Mouse (Mus musculus): ENCODE results near the gene Eps8.
A peak's percentile ranks its signal among the peaks of the same experiment; 100 is the strongest.

The Eps8 gene

GRCm38 (mm10) chr6:137664936-137665335 is 10.3 kb upstream of the Eps8 start:
- DNase-seq (ENCODE audit: low spot score in 2 of 2), result no peak

DNA sequence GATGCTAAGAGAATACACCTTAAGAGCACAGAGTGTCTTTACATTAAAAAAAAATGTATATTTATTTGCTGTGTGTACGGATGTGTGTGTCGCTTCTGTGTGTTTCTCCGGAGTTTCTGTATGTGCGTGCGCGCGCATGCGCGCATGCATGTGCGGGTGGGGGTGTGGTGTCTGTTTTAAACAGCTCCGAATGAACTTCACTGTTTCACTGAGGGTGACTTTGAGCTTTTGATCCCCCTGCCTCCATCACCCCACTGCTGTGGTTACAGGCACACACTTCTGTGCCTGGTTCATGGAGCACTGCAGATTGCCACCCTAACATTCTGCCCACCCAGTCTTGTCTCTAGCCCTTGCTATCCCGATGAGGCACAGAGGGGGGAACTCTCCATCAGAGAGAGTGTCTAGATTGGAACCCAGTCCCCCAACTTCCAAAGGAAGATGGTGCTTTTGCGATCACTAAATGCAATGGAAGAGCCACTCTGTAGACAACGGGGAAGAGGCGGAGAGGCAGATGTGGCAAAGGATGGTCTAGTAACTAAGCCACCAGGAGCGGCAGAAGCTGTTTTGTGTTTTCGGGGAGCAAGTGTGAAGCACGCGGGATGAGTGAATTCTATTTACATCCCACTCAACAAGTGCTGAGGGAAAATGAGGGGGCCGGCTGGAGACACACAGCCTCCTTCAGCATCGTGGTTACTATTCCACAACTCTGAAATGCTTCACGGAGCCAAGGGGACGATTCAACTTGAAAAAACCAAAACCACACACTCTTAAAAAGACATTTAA is 7.1 kb upstream of the Eps8 start:
- DNase-seq (ENCODE audit: low spot score in 2 of 2), result peak; percentile 44 to 46

GRCm38 (mm10) chr6:137658426-137659088 is 3.9 kb upstream of the Eps8 start:
- no peak for DNase-seq (ENCODE audit: low spot score in 2 of 2)

- DNase-seq (ENCODE audit: low spot score in 2 of 2), result no peak
These were observed 2.5 kb upstream of the Eps8 start for GRCm38 (mm10) chr6:137657203-137657602.

DNA sequence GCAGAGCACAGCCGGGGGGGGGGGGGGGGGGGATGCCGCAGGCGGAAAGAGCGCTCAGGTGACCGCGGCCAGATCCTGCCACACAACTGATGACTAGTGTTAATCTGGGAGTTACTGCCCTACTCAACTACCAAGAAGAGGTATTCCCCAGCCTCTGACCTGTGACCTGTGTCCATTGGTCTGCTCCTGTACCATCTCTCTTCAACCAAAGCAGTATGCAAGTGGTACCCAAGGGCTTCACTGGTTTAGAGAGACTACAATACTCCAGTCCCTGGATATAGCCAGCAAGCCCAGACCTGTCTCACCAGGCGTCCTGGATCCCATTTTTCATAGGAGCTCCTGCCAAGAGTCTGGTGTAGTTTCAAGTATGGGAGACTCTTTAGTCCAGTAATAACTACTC is 5.1 kb downstream of the Eps8 start:
- DNase-seq (ENCODE audit: low spot score in 2 of 2), result no peak

GRCm38 (mm10) chr6:137649068-137649480 is 5.6 kb downstream of the Eps8 start:
- DNase-seq (ENCODE audit: low spot score in 2 of 2), result peak; percentile 71 to 79

DNA sequence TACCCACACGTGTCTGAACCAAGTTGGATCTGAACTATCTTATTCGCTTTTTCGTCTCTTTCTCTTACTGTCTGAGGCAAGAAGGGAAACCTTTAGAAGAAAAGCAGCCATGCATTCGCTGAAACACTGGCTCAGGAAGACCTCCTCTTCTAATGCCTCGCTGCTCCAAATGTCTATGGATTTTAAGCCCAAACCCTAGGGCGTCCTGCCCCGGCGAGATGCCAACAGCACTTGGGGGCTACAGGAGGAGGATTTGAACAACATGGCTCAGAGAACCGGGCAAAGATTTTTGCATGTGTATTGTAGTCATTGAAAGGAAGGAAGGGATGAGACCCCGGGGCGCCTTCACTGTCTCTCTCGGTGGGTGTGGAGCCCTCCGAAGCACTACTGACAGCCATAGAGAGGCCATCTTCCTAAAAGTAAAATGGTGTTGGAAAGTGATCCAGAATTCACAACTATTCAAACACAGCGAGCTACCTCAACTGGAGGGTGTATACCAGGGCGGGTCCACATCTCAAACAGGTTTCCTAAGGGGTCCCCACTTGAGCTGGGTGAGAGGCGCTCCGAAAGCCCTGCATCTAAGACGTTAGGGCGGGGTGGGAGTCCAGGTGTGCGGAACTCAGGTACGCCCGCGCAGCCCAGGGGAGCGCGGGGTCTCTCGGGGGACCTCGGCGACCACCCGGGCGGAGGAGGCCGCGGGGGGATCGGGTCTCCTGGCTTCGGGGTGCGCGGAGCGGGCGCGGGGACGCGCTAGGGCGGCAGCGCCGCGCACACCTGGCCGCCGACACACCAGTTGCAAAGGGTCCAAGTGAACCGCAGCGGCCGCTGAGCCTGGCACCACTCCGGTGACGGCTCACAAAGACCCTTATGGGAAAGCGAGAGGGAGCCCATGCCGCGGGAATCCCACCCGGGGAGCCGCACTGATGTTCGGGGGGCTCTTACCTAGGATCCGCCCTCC is 6.3 kb downstream of the Eps8 start:
- no peak for DNase-seq (ENCODE audit: low spot score in 2 of 2)

DNA sequence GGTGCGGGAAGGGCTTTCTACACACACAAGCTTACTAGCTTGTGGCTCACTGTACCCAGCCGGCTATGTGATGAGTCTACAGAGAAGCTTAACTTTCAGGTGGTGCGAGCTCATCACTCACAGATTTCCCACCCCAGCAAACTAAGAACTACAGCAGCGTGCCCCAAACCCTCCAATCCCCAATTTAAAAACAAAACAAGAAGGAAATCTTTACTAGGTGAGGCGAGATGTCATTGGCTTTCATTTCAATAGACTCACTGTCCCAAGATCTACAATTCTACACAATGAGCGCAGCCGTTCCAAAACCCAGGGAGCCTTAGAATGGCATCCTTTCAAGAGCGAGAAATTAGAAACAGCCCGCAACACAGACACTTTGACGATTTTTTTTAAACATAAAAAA is 7.0 kb downstream of the Eps8 start:
- DNase-seq (ENCODE audit: low spot score in 2 of 2), result no peak

GRCm38 (mm10) chr6:137646726-137647125 is 8.0 kb downstream of the Eps8 start:
- DNase-seq (ENCODE audit: low spot score in 2 of 2), result no peak

GRCm38 (mm10) chr6:137644893-137645292 is 9.8 kb downstream of the Eps8 start:
- DNase-seq (ENCODE audit: low spot score in 2 of 2), result no peak

DNA sequence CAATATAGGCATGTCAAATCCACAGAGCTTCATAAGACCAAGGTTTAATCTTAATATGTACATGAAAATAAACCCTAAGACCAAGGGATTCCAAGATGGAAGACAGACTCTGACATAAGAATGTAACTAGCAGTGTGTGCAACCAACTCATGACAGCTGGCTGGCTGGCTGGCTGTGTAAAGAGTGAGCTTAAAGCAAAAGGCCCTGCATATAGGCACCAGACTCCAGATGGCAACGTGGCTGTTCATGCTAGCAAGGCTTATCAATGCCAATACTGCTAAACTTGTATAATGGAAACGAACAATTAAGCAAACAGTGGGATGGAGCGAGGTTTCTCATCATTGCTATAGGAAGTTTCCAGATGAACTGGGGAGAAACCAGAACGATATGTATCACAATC is 10.9 kb downstream of the Eps8 start:
- DNase-seq (ENCODE audit: low spot score in 2 of 2), result no peak

GRCm38 (mm10) chr6:137641642-137642041 is 13.0 kb downstream of the Eps8 start:
- no peak for DNase-seq (ENCODE audit: low spot score in 2 of 2)

DNA sequence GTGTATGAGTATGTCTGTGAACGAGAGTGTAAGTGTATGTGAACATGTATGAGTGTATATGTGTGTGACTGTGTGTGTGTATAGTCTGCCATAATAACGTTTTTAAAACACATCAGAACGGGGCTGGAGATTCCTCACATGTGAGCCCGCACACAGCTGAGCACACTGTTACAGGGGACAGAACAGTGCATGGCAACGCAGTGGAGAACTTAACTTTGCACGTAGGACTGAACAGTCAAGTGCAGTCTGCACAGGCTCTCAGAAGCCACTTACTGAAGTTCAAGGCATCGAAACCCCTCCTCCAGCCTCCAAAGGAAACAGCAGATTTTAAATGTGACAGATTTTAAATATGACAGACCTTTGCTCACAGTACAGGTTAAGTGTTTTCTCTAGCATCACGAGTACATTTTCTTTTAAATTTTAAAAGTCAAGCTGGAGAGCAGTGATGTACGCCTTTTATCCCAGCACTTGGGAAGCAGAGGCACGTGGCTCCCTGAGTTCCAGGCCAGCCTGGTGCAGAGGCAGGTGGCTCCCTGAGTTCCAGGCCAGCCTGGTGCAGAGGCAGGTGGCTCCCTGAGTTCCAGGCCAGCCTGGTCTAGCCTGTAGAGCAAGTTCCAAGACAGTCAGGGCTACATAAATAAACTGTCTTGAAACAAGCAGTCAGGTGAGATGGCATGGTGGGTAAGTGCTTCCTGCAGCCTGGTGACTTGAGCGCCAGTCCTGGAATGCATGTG is 15.7 kb downstream of the Eps8 start:
- no peak for DNase-seq (ENCODE audit: low spot score in 2 of 2)

DNA sequence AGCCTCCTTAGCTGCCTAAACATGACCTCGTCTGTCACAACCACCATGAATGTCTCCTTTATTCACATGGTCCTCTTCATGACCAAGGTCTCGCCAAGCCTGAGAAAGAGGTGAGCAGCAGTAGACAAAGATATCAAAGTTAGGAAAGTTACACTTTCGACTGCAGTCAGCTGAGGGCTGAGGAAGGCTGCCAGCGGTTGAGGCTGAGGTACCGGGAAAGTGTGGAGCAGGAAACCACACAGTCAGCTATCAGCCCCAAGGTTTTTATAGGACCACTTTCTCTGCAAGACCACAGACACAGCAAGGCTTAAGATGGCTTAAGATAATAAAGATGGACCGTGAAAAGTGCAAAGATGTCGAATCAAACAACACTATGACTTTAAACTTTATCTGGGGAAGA is 17.2 kb downstream of the Eps8 start:
- no peak for DNase-seq (ENCODE audit: low spot score in 2 of 2)

GRCm38 (mm10) chr6:137636131-137636530 is 18.5 kb downstream of the Eps8 start:
- no peak for DNase-seq (ENCODE audit: low spot score in 2 of 2)

GRCm38 (mm10) chr6:137633626-137634025 is 21.1 kb downstream of the Eps8 start:
- DNase-seq (ENCODE audit: low spot score in 2 of 2), result no peak

- DNase-seq (ENCODE audit: low spot score in 2 of 2), result no peak
These were observed 21.6 kb downstream of the Eps8 start for GRCm38 (mm10) chr6:137633121-137633520.

- DNase-seq (ENCODE audit: low spot score in 2 of 2), result no peak
These were observed 24.3 kb downstream of the Eps8 start for GRCm38 (mm10) chr6:137630387-137630786.

GRCm38 (mm10) chr6:137629603-137630231 is 25.0 kb downstream of the Eps8 start:
- DNase-seq (ENCODE audit: low spot score in 2 of 2), result no peak

DNA sequence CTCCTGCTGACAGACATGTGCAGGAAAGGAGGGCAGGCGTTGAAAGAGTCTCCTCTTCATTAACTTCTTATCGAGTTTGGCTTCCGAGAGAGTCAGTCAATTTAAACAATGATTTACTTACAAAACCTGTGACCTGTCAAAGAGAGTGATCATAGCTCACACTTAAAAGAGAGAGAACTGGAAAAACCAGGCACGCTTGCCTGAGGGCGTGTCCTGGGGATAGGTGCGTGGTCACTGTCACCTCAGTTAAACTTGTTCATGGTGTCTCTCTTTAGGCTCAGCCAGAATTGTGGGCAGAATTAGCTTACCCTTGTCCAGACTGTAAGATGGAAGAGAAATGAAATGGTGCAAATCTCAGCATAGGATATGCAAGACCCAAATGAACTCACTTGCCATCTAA is 26.0 kb downstream of the Eps8 start:
- DNase-seq (ENCODE audit: low spot score in 2 of 2), result no peak

DNA sequence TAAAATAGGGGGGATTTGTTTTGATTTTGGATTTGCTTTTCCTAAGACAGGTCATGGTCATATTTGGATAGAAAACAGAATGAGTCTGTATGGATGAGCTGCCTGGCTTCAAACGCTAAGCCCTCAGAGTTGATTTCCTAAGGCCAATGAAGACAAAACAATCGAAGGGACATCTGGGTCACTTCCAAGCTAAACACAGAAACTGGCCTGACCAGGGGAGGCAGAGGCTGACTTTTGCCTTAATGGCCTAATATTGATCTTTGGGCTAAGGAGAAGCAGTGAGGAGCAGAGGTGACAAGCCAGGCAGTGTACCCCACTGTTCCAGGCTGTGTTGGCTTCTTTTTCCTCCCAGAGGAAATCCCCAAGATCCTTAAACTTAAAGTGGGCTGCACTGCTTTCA is 33.7 kb downstream of the Eps8 start:
- DNase-seq (ENCODE audit: low spot score in 2 of 2), result no peak

Data from frontal cortex, postnatal 14 days (tissue).